Comparison of ENCODE assay signal across 20 mouse cellular contexts in genomic region chr9:77388956-77389355, GRCm38 (mm10). TPM values are rescaled to one million over a fixed set of nuclear protein-coding genes. Genes with fewer than 3 reads are reported as not detected.
DNase-seq lines count a peak whose midpoint lies in the region; ATAC-seq and TF ChIP-seq lines count a peak whose summit lies in the region.
"Had no signal": no experiment of that assay in that cellular context is flagged by ENCODE, and none has a peak within 500 bp of the region (broad histone marks: within the 10 kb centered on the region; RNA-seq: fewer than 3 reads in every experiment).

No protein-coding gene starts in this region.

- peak; percentile 13 for DNase-seq in heart, adult 11 months
- DNase-seq in lung, postnatal 0 days (ENCODE audit: low spot score): no peak
- no peak for DNase-seq in lung, postnatal 36 days
- no peak for DNase-seq in ES-E14 (ENCODE audit: low read depth, low spot score)
- DNase-seq in adrenal gland, postnatal 36 days: no peak
- DNase-seq in urinary bladder, postnatal 25 days (ENCODE audit: low spot score): no peak
- DNase-seq: adrenal gland, adult 2 months; adrenal gland, postnatal 10 days; adrenal gland, postnatal 25 days; cerebellum, adult 11-12 months; cerebellum, adult 2 months; cerebellum, adult 9-10 months; cerebellum, postnatal 10 days; cerebellum, postnatal 25 days; forebrain, postnatal 0 days had no signal

- no peak overlapping the region for H3K4me3 ChIP-seq in heart, embryonic 12.5 days
- no peak overlapping the region for H3K4me3 ChIP-seq in lung, postnatal 0 days (ENCODE audit: low read depth, low read length)
- H3K4me3 ChIP-seq in ES-E14 (ENCODE audit: insufficient read depth in 1 of 2, low read depth in 1 of 2, low read length in 2 of 2, poor library complexity in 1 of 2, severe bottlenecking in 1 of 2): no peak overlapping the region
- H3K4me3 ChIP-seq: embryonic facial prominence, embryonic 10.5 days; embryonic facial prominence, embryonic 12.5 days; forebrain, embryonic 13.5 days; forebrain, embryonic 15.5 days had no signal

- no peaks in the 10 kb centered on the region for H3K36me3 ChIP-seq in heart, embryonic 12.5 days
- no peaks in the 10 kb centered on the region for H3K36me3 ChIP-seq in lung, postnatal 0 days (ENCODE audit: insufficient read depth, low read length)
- H3K36me3 ChIP-seq in ES-E14 (ENCODE audit: control insufficient read depth, insufficient read depth, low read length, poor library complexity, severe bottlenecking): no peaks in the 10 kb centered on the region
- H3K36me3 ChIP-seq: embryonic facial prominence, embryonic 10.5 days; embryonic facial prominence, embryonic 12.5 days; forebrain, embryonic 15.5 days had no signal

- no peak for TF ChIP-seq EP300 in lung, postnatal 0 days (IDR thresholded peaks at IDR 0.05)

- no peaks in the 10 kb centered on the region for H3K27me3 ChIP-seq in heart, embryonic 12.5 days (replicated peaks)
- H3K27me3 ChIP-seq in lung, postnatal 0 days (replicated peaks; ENCODE audit: insufficient read depth, low read length): no peaks in the 10 kb centered on the region
- H3K27me3 ChIP-seq: embryonic facial prominence, embryonic 12.5 days; forebrain, embryonic 13.5 days; forebrain, embryonic 15.5 days had no signal

- peaks cover 5% of the 10 kb centered on the region for H3K4me1 ChIP-seq in heart, embryonic 12.5 days (replicated peaks)
- H3K4me1 ChIP-seq in lung, postnatal 0 days (ENCODE audit: insufficient read depth, low read depth, low read length): no peaks in the 10 kb centered on the region
- H3K4me1 ChIP-seq in ES-E14 (ENCODE audit: control insufficient read depth in 2 of 2, insufficient read depth in 2 of 2, low read length in 2 of 2, poor library complexity in 1 of 2): no peaks in the 10 kb centered on the region
- H3K4me1 ChIP-seq: embryonic facial prominence, embryonic 12.5 days; forebrain, embryonic 13.5 days; forebrain, embryonic 15.5 days had no signal

- in situ Hi-C loops in ES-E14 (cut with MboI; ENCODE audit: low sequenced_read_pairs in 2 of 2, unreplicated experiment in 2 of 2): no loop called here

- 86% methylated on average over 8 of the region's 8 CpGs for WGBS in heart, embryonic 12.5 days
- WGBS in lung, postnatal 0 days: 62% methylated on average over 8 of the region's 8 CpGs

- ATAC-seq in heart, embryonic 12.5 days (ENCODE audit: insufficient number of reproducible peaks, low FRiP score): no peak
- peak; percentile 43; the same call in 1 of the 2 replicates for ATAC-seq in lung, postnatal 0 days
- ATAC-seq: forebrain, embryonic 13.5 days; forebrain, embryonic 15.5 days; forebrain, postnatal 0 days had no signal

- H3K27ac ChIP-seq in heart, embryonic 12.5 days (ENCODE audit: poor library complexity, severe bottlenecking): no peak overlapping the region
- no peak overlapping the region for H3K27ac ChIP-seq in lung, postnatal 0 days (ENCODE audit: low read length)
- no peak overlapping the region for H3K27ac ChIP-seq in ES-E14 (ENCODE audit: insufficient read depth, low read depth, low read length, poor library complexity, severe bottlenecking)
- H3K27ac ChIP-seq: embryonic facial prominence, embryonic 10.5 days; embryonic facial prominence, embryonic 12.5 days; forebrain, embryonic 13.5 days; forebrain, embryonic 15.5 days had no signal

- no peak overlapping the region for H3K4me2 ChIP-seq in heart, embryonic 12.5 days
- H3K4me2 ChIP-seq in lung, postnatal 0 days (replicated peaks; ENCODE audit: low read depth, low read length): no peak overlapping the region; the same call in 1 of the 2 replicates
- H3K4me2 ChIP-seq: embryonic facial prominence, embryonic 12.5 days; forebrain, embryonic 13.5 days; forebrain, embryonic 15.5 days had no signal

- TF ChIP-seq CTCF in lung, postnatal 0 days (IDR thresholded peaks at IDR 0.05): no peak

- H3K9ac ChIP-seq in heart, embryonic 12.5 days: no peak overlapping the region
- no peak overlapping the region for H3K9ac ChIP-seq in lung, postnatal 0 days (replicated peaks; ENCODE audit: low read depth)
- no peak overlapping the region for H3K9ac ChIP-seq in ES-E14 (ENCODE audit: insufficient read depth, low read depth, low read length, poor library complexity, severe bottlenecking)
- H3K9ac ChIP-seq: embryonic facial prominence, embryonic 12.5 days; forebrain, embryonic 13.5 days; forebrain, embryonic 15.5 days; forebrain, postnatal 0 days had no signal

- H3K9me3 ChIP-seq in heart, embryonic 12.5 days (replicated peaks): no peaks in the 10 kb centered on the region
- H3K9me3 ChIP-seq in lung, postnatal 0 days (ENCODE audit: low read length): no peaks in the 10 kb centered on the region
- no peaks in the 10 kb centered on the region for H3K9me3 ChIP-seq in ES-E14 (ENCODE audit: control insufficient read depth, insufficient read depth, low read depth, low read length)
- H3K9me3 ChIP-seq: embryonic facial prominence, embryonic 10.5 days; embryonic facial prominence, embryonic 12.5 days; forebrain, embryonic 13.5 days; forebrain, embryonic 15.5 days had no signal

TF ChIP-seq in ES-E14, 5 proteins besides CTCF, POLR2A, EP300 and RAD21:
- no peak for TF ChIP-seq HCFC1 (IDR thresholded peaks at IDR 0.05; ENCODE audit: borderline replicate concordance, insufficient read depth, low read length)
- TF ChIP-seq ZC3H11A (IDR thresholded peaks at IDR 0.05; ENCODE audit: borderline replicate concordance, low read depth, low read length): no peak
- no peak for TF ChIP-seq ZNF384 (IDR thresholded peaks at IDR 0.05; ENCODE audit: low read depth, low read length)
- peak; percentile 70 for TF ChIP-seq MAFK (IDR thresholded peaks at IDR 0.05; ENCODE audit: insufficient read depth, low read depth, low read length)

RNA-seq across cellular contexts. Expression of gene Mlip, which starts 36.2 kb away (rescaled TPM):
- 67.8 and 70.9 TPM in 2 replicates for polyA plus RNA-seq in heart, embryonic 12.5 days (2016; fragmentation: Nextera tagmentation; extraction: Ambion mirVana)
- polyA plus RNA-seq in lung, postnatal 0 days (2015; fragmentation: Nextera tagmentation; extraction: Ambion mirVana): 1.8 and 3.1 TPM in 2 replicates
- not detected in 2 replicates for total RNA-seq in ES-E14 (2012; rRNA removed)
- total RNA-seq in adrenal gland, postnatal 36 days (2021): 1 to 10 TPM in 1 of 2 experiments, under 1 TPM in 1; 0.63 to 1.6 TPM
- polyA plus RNA-seq: adrenal gland, adult 2 months had no signal
